Mouse (Mus musculus) adipocyte (in vitro differentiated cells): ENCODE measurements around the gene Kcna7.
A peak's percentile ranks its signal among the peaks of the same experiment; 100 is the strongest.
"Not testable (repeated sequence)": the region's sequence is repeated elsewhere in the genome, so short reads cannot be mapped to it uniquely, and the experiment has no call there.

Experiments
- DNase-seq: peaks from one replicate; pipeline ENCODE4 v3.0.0-alpha.2; 2016; ENCODE audit warnings: low spot score

Kcna7 gene

DNA sequence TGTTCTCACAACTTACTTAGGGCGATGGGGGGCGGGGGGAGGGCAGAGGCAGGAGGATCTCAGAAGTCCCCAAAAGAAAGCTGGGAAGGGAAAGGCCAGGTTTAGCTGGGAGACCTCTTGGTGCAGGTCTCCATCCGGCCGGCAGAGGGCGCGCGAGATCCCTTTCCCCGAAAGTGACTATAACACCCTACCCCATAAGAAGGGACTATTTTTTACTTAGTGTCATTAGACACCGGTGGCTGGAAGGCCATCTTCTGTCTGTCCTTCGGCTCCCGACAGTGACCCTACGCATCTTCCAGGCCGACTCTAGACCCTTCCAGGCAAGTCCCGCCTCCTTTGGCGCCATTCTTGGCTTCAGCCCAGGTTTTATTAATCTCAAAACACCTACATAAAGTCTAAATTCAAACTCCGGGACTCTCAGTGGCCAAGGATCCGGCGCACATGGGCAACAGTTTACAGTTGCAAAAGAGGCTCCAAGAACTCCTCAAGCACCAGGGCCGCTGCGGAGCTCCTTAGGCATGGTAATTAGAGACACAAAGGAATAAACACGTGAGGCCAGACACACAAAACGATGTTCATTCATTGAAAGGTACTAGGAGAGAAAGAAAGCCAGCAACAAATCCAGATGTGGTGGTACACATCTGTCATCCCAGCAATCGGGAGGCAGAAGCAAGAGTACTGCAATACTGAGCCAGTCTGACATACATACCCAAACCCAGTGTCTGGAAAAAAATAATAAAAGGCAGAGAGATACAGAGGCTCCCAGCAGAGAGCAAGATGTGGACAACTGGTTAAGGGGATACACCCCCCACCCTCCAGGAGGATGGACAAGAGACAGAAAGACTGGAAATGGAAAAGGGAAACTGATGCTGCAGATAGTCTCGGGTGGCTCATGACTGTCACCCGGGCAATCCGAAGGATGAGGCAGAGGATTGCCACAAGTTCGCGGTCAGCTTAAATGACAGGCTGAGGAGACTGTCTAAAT is at the start of gene Kcna7:
Gene Kcna7 (plus strand): TSS at position 563 of the 985 bp plus-strand sequence.
- DNase-seq: peak; percentile 59

DNA sequence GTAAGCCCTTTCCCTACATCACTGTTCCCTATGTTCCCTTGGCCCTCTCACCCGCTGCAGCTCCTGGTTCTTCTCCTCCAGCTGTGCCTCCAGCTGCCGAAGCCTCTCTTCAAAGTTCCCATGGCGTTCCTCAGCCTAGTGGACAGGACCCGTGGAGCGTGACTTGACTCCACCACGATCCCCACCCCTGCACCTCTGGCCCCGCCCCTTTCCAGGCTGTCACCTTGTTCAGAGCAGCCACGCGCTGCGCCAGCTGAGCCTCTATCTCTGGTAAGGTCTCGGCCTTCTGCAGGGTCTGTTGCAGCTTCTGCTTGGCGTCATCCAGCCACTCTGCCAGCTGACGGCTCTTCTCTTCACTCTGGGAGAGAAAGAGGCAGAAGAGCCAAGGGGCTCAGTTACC is 49.4 kb upstream of the Kcna7 start:
- no peak for DNase-seq

- not testable (repeated sequence) for DNase-seq
Measured at GRCm38 (mm10) chr7:45359081-45359480, 46.4 kb upstream of the Kcna7 start.

DNA sequence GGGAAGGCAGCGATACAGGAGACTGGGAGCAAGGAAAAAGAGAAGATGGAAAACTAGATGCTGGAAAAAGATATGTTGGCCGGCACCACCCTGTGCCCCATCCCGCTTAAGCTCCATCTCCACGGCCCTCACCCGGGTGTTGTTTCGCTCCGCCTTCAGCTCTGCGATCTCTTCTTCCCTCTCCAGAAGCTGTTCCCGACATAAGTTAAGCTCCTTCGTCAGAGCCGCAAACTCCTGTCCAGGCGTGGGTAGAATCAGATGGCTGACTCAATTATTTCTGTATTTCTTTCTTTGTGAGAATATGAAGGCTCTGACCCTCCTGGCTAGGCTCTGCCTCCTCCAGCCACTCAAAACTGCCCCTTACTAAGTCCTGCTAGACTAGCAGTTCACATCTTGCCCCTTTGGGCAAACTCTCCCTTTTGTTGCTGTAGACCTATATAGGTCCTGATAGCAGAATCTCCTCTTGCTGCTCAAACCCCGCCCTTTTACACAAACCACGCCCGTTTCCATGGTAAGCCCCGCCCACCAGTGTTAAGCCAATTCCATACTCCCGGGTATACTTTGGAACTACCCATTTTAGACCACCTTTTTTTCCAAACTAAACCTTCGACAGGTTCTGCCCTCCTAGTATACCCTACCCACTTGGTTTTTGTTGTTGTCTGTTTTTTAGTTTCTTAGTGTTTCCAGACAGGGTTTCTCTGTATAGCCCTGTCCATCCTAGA is 44.9 kb upstream of the Kcna7 start:
- no peak for DNase-seq

GRCm38 (mm10) chr7:45361243-45361804 is 44.1 kb upstream of the Kcna7 start:
- DNase-seq: no peak

- no peak for DNase-seq
Measured at GRCm38 (mm10) chr7:45362801-45363200, 42.7 kb upstream of the Kcna7 start.

- DNase-seq: no peak
Measured at GRCm38 (mm10) chr7:45363983-45364382, 41.5 kb upstream of the Kcna7 start.

DNA sequence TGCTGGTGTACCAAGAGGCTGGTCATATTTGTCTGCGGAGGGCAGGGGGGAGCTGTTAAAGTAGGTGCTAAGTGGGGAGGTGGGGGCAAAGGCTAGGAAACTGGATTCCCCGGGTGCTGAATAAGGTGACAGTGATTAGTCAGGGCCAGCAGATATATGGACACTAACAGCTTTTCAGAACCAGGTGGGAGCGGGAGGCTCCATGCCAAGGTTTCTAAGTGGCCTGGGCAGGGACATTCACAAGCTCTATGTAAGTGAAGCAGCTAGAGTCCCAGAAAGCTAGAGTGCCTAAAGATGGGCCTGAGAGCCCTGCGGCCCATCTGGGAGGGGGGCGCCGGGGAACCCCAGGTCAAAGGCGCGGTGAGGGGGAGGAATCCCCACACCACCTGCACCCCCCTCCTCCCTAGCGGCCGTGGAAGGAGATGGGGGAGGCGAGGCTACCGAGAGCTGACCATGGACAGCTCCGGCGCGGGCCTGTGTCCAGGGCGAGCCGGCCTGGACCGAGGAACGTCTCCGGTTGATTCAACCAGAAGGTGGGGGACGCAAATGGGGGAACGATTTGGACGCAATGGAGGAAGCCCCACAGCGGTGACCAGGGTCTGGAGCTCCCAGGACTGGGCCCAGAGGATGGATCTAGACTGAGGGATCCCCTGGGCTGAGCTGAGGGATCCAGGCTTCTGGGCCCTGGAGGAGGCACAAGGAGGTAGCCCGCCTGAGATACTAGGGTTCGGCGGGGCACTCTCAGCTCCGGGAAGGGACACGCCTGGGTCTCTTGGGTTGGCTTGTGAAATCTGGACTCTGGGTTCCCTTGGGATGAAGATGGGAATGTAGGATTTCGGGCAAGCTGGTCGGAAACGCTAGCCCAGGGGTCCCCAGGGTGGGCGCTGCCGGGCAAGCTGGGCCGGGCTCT is 39.5 kb upstream of the Kcna7 start:
- DNase-seq: peak; percentile 35

- DNase-seq: no peak
Measured at GRCm38 (mm10) chr7:45366652-45367019, 38.8 kb upstream of the Kcna7 start, which contains the start of gene Ppfia3. Gene Ppfia3 (minus strand): TSS chr7:45367019.

- peak; percentile 91 for DNase-seq
Measured at GRCm38 (mm10) chr7:45367020-45367880, 38.2 kb upstream of the Kcna7 start.

DNA sequence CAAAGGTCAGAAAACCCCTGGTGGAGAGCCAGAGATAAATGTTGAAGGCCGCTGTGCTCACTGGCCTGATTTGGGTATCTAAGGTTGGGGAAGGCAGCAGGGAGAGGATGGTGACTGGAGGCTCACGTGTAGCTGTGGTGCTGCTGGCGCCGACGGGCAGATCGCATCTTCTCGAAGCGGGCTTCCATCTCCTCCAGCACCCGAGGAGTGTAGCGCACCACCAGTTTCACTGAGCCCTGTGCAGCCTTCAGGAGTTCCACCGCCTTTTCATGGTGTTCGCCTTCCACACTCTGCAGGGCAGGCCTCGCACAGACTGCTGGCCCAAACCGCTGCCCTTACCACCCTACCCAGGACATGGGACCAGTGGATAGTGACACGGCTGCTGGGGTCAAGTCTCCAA is 37.3 kb upstream of the Kcna7 start:
- no peak for DNase-seq

DNA sequence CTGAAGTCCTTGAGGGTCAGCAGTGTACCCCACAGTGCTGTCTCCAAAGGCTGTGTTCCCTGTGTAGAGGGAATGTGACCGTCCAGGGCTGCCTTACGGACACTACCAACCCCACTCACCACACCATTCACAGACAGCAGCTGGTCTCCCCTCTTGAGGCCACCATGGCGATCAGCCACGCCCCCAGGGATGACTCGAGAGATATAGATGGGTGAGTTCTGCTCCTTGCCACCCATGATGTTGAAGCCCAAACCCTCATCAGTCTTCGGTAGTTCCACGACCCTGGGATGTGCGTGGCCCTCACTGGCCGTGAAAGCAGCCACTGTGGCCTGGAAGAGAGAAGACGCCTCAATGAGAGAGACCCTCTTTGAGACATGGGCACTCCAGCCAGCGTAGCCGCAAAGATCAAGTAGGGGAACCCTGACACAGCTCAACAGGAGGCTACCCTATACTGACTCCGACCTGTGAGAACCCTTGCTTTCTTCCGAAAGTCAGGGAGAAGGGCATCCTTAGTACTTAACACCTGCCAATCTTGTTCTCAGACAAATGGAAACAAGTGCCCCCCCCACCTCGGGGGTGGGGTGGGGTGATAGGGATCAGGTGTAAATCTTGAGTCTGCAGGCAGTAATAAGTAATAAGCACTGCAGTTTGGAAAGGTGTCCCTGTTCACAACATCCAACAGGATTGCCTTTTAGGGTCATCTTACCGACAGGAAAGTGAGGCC is 36.3 kb upstream of the Kcna7 start:
- DNase-seq: no peak

- no peak for DNase-seq
Measured at GRCm38 (mm10) chr7:45369836-45370474, 35.5 kb upstream of the Kcna7 start.

DNA sequence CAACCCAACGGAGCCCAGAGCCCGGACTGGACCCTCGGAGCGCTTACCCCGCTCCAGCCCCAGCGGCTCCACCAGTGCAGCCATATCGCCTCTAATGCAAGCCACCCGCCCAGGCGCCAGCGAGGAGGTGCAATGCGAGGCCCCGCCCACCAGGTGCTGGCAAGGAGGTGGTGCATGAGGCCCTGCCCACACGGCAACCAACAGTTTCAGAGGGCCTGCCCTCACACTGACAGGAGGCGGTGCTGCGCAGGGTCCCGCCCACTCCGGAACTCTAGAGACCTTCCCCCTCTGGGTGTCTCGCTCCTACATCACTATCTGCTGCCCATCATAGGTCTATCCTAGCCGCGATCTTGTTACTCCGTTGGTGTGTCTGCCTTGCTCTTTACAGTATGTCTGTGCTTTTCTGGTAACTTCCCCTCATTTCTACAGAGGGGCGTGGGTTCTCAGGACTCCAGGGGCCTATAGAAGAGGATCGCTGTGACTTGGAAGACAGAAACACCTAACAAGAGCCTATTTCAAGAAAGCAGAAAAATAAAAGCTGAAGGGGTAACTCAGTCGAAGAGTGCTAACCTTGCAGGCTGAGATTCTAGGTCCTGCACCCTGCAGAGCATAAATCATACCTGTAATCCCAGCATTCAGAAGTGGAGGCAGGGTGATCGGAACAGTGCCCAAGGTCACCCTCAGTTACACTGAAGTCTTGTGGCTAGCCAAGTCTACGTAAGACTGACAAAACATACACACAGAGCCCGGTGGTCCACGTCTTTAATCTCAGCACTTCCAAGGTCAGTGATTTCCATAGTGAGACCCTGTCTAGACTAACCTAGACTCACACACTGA is 34.8 kb upstream of the Kcna7 start, which contains the start of gene Lin7b:
Gene Lin7b (minus strand): TSS at position 109 of the 837 bp plus-strand sequence.
- no peak for DNase-seq

- DNase-seq: no peak
Measured at GRCm38 (mm10) chr7:45372371-45372770, 33.1 kb upstream of the Kcna7 start.

- no peak for DNase-seq
Measured at GRCm38 (mm10) chr7:45374620-45375019, 30.8 kb upstream of the Kcna7 start.

- no peak for DNase-seq
Measured at GRCm38 (mm10) chr7:45376057-45376456, 29.4 kb upstream of the Kcna7 start.

DNA sequence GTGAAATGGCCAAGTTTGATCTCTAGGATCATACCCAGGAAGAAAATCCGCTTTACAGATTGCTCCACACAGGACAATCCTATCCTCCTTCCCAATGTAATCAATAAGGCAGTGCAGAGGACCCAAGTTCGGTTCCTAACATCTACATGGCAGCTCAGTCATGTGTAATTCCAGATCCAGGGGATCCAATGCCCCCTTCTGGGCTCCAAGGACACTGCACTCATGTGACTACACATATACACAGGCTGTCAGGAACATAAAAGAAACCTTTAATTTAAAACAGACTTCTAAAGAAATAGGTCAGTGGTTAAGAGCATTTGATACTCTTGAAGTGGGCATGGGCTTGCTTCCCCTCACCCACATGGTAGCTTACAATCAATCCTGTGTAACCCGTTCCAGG is 19.4 kb upstream of the Kcna7 start:
- DNase-seq: no peak
